19 mouse cellular contexts compared by ENCODE assay signal in genomic region chr5:151092886-151093665, GRCm38 (mm10).
"Had no signal": no experiment of that assay in that cellular context is flagged by ENCODE, and none has a peak within 500 bp of the region (broad histone marks: within the 10 kb centered on the region; RNA-seq: fewer than 3 reads in every experiment).

No protein-coding gene starts in this region.

- H3K9me3 ChIP-seq: limb, embryonic 13.5 days; liver, embryonic 12.5 days; liver, embryonic 15.5 days had no signal

- ATAC-seq: liver, embryonic 12.5 days had no signal

- H3K27me3 ChIP-seq: limb, embryonic 13.5 days; liver, embryonic 12.5 days; liver, embryonic 15.5 days had no signal

- H3K4me2 ChIP-seq: limb, embryonic 13.5 days; liver, embryonic 12.5 days; liver, embryonic 15.5 days; lung, embryonic 14.5 days; midbrain, embryonic 11.5 days had no signal

- H3K36me3 ChIP-seq: liver, embryonic 15.5 days had no signal

- DNase-seq: kidney, adult 18-20 months; kidney, adult 9 months; kidney, postnatal 14 days; kidney, postnatal 4 days; left cerebral cortex, postnatal 4 days; liver; lung, embryonic 14.5 days; lung, postnatal 10 days; lung, postnatal 4 days; midbrain, embryonic 14.5 days; right cerebral cortex, postnatal 14 days; right cerebral cortex, postnatal 4 days; thymus, adult 18-20 months; thymus, postnatal 36 days had no signal

- H3K27ac ChIP-seq: limb, embryonic 13.5 days; liver, embryonic 12.5 days; liver, embryonic 15.5 days; stomach, postnatal 0 days had no signal

- H3K4me1 ChIP-seq: liver, embryonic 12.5 days had no signal

- H3K4me3 ChIP-seq: limb, embryonic 13.5 days; liver, embryonic 12.5 days; liver, embryonic 15.5 days had no signal

- H3K9ac ChIP-seq: limb, embryonic 13.5 days; liver, embryonic 12.5 days; liver, embryonic 15.5 days; lung, embryonic 14.5 days had no signal
